Mouse (Mus musculus): Measurements from ENCODE around the gene B4galt1.

DNA sequence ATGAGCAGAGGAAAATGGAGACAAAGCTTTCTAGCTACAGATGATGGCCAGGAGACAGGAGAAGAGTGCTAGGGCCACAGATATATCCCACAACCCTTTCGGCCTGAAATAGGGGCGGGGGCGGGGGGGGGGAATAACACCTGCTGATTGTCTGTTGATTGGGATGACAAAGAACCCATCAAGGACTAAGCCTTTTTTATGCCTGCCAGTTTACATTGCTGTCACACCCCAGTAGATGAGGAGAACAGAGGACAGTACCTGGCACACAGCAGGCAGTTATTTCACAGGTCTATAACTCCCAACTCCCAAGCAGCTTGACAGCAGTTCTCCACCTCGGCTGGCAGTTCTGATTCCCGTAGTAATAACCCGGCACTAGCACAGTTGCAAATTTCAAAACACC is 2.8 kb upstream of the B4galt1 start:
- TF ChIP-seq GATA1 (IDR thresholded peaks at IDR 0.05; ENCODE audit: borderline replicate concordance, low read length) (no peak), FLI1 (IDR thresholded peaks at IDR 0.05; ENCODE audit: low read length) (no peak)
